Mouse (Mus musculus) urinary bladder, postnatal 36 days (tissue): ENCODE results near the gene Sh3glb1.
"Not testable (repeated sequence)": the region's sequence is repeated elsewhere in the genome, so short reads cannot be mapped to it uniquely, and the experiment has no call there.

Source experiments
- DNase-seq, 2 experiments: peaks; one replicate each; pipeline ENCODE4 v3.0.0; 2022; ENCODE audit warnings: low spot score in 2 of 2, mixed read lengths in 1 of 2

Sh3glb1 gene

GRCm38 (mm10) chr3:144719901-144720747 is at the start of gene Sh3glb1:
TSS of gene Sh3glb1 (minus strand) at chr3:144720335.
- DNase-seq, result peak; percentile 97 to 99

- no peak for DNase-seq
Observed at GRCm38 (mm10) chr3:144765161-144765560, 45.0 kb upstream of the Sh3glb1 start.

DNA sequence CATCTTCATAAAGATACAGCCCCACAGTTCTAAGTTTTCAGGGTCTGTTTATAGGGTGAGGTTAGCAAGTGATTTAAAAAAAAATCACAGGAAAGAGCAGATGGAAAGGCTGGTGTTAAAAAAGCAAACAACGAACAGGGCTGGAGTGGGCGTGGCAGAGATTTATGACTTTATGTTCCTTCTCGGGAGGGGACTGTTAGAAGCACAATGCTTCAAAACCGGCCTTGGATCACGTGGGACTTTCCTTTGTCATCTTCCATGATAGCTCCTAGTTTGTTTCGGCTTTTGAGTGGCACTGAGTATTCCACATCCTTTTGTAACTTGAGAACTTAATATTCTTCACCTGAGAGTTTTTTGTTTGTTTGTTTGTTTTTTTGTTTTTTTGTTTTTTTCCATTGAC is 41.3 kb upstream of the Sh3glb1 start:
- DNase-seq, result no peak

GRCm38 (mm10) chr3:144760592-144761309 is 40.6 kb upstream of the Sh3glb1 start, which contains the start of gene Clca3a1:
TSS of gene Clca3a1 (minus strand) at chr3:144760977.
- no peak for DNase-seq

- no peak for DNase-seq
Observed at GRCm38 (mm10) chr3:144759719-144760118, 39.6 kb upstream of the Sh3glb1 start.

- not testable (repeated sequence) for DNase-seq
Observed at GRCm38 (mm10) chr3:144756103-144756502, 36.0 kb upstream of the Sh3glb1 start.

DNA sequence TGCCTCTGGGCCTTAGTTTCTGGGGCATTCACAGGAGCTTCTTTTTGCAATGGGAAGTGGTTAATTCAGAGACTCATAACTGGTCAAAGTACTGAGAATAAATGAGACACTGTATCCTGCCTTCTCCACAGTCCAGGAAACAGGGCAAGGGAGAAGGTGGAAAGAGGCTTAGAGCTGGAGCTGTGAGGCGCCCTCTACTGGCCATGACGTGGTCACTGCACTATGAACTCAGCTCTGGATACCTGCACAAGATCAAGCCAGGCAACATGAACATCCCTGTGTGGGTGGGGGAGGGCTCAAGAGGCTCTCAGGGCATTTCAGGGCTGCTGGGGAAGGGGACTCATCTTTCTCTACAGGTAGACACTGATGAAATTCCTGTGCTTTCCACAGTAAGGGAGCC is 33.0 kb upstream of the Sh3glb1 start:
- DNase-seq, result no peak

GRCm38 (mm10) chr3:144749062-144749963 is 29.2 kb upstream of the Sh3glb1 start:
- DNase-seq, result not testable (repeated sequence)

DNA sequence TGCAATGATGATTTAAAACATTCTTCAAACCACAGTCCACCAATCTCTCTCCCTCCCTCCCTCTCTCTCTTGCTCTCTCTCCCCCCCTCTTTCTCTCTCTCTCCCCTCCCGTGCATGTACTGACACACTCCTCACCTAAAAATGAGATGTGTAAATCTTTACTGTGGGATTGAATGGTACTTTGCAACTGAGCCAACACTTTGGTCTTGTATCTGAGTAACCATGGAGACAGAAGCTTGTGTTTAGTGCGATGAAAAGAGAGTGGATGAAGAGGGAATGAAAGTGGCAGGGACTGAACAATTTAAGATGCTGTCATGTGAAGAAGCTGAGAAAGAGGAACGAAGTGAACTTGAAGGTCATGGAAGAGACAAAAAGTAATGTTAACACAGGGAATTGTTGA is 27.6 kb upstream of the Sh3glb1 start:
- not testable (repeated sequence) for DNase-seq

DNA sequence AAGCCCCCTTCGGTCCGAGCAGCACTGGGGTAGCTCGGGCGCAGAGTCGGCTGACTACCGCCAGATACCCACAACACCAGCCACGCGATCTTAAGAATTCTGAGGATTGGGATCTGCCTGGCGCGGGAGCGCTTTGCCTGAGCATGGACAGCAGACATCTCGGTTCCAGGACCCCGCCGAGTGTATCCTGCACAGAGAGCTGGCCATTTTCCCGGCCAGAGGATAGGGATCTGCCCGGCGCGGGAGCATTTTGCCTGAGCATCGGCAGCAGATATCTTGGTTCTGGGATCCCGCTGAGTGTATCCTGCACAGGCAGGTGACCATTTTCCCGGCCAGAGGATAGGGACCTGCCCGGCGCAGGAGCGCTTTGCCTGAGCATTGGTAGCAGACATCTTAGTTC is 18.3 kb upstream of the Sh3glb1 start:
- DNase-seq, result not testable (repeated sequence)

GRCm38 (mm10) chr3:144736831-144737230 is 16.7 kb upstream of the Sh3glb1 start:
- peak in 1 of 2 experiments; percentile 42 for DNase-seq

GRCm38 (mm10) chr3:144723455-144723854 is 3.3 kb upstream of the Sh3glb1 start:
- peak in 1 of 2 experiments; percentile 35 for DNase-seq

- DNase-seq, result not testable (repeated sequence)
Observed at GRCm38 (mm10) chr3:144722566-144722965, 2.4 kb upstream of the Sh3glb1 start.

DNA sequence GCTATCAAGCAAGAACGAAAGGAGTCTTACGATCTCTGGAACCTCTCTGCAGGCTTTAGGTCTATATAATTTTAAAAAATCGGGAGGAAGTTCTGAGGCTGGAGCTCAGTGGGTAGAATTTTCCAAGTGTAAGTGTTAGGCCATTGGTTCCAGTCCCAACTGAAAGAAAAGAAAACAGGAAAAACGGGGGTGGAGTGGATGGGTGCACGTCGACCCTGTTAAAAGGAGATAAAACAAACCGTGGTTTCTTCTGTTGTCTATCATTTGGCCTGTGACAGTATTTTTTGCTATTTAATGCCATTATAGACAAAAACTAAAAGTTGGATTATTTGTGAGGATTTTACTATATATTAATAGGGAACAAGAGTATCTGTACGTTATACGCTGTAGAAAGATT is 1.7 kb upstream of the Sh3glb1 start:
- DNase-seq, result no peak

GRCm38 (mm10) chr3:144721077-144721859 is 1.1 kb upstream of the Sh3glb1 start:
- DNase-seq, result no peak

DNA sequence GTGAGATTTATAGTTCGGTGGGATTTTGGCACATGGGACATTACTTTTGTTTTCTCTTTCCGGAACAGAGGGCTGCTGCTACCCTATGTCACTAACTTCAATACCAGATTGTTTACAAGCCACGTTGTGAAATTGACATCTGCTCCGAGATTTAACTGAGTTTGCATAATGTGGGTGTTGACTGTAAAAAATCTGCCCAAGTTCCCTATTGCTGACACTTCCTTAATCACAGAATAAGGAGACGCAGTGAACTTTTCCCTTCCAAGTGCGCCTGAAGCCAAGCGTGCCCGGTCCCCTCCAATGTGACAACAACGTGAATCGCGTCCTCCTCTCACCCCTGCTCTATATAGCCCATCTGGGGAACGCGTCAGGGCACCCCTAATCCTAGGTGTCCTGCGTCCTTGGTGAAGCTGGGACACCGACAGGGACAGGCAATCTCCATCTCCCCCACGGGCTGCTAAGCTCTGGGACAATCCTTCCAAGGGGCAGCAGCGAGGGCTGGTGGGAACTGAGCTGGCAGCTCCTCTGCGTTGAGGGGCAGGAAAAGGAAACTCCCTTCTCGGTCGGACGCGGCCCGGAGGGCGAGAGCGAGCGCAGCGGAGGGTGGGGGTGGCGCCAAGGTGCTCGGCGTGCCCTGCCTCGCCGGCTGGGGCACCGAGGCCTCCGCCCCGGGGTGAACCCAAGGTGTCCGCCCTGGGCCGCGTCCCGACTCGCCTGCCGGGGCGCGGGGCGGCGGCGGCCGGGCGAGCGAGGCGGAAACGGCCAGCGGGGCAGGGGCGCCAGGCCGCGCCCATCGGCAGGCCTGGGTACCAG is 841 bp downstream of the Sh3glb1 start:
- peak; percentile 58 to 63 for DNase-seq

DNA sequence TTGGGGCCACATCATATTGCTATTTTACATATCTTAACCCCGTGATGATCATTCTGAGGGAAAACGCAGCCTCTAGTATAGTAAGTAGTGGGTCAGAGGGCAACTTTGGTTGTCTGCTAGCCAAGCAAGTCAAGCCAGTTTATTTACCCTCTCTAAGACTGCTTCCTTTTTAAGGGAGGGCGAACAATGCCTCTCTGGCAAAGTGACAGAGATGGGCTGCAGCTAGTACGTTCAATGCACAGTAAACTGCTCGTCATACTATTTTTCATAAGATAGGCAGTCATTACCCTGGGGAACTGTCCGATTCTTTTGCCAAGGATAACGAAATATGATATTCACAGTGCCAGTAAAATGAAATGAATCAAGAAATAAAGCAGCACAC is 1.4 kb downstream of the Sh3glb1 start:
- DNase-seq, result peak in 1 of 2 experiments; percentile 34

GRCm38 (mm10) chr3:144717835-144718234 is 2.3 kb downstream of the Sh3glb1 start:
- DNase-seq, result no peak

DNA sequence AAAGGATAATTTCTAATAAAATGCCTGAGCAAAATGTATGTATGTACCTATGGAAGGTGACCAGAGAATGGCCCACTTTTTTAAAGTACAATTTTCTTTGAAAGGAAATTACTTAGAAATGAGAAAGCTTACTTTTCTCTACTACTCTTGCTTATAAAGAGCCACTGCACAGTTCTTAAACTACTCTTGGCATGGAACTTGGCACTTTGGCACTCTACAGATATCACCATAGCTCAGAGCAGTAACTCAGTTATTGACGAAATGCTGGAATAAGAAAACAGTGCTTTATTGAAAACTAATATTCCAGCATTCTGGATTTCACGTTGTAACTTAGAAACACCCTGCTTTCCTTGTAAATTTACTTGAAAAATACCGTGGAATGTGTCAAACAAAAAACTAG is 3.0 kb downstream of the Sh3glb1 start:
- no peak for DNase-seq

DNA sequence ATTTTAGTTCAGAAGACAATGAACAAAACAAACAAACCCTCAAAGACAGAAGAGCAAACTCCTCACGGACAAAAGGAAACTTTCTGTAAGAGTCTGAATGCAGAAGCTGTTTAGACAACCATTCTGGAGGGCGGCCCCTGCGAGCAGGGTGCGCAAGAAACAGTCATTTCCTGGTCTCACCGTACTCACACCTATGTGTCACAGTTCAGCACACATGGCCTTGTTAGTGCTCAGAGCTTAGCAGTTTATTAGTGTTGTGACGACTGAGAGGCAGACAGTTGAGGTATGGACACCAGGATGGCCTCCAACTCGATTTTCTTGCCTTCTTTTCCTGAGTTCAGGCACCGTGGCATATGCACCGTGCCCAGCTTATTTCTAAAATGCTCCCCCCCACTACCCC is 4.2 kb downstream of the Sh3glb1 start:
- DNase-seq, result peak in 1 of 2 experiments; percentile 25
